Comparison of ENCODE assay signal across 7 mouse cellular contexts in genomic region chr4:136470347-136471071, GRCm38 (mm10). TPM values are rescaled to one million over a fixed set of nuclear protein-coding genes. Genes with fewer than 3 reads are reported as not detected.
DNase-seq lines count a peak whose midpoint lies in the region; ATAC-seq lines count a peak whose summit lies in the region.

No protein-coding gene starts in this region.

- H3K27ac ChIP-seq in forebrain, embryonic 12.5 days, result peak overlapping the region; percentile 97

- DNase-seq in Muller cell, postnatal 12 days (ENCODE audit: inconsistent ontology term), result peak; percentile 92
- peak; percentile 68 for DNase-seq in brain, adult 2 months (ENCODE audit: low read depth, low spot score)
- peak; percentile 30 for DNase-seq in heart, postnatal 25 days (ENCODE audit: low spot score)
- peak; percentile 37 to 49 for DNase-seq in layer of hippocampus, postnatal 14 days (ENCODE audit: low spot score in 2 of 2)
- peak; percentile 24 for DNase-seq in lung, postnatal 25 days (ENCODE audit: low spot score)
- DNase-seq in right cerebral cortex, postnatal 10 days (ENCODE audit: low spot score in 2 of 2), result peak; percentile 53 to 54

- peak overlapping the region; percentile 86 for H3K9ac ChIP-seq in forebrain, embryonic 12.5 days

- H3K4me2 ChIP-seq in forebrain, embryonic 12.5 days, result peak overlapping the region; percentile 68

- peaks cover 19% of the 10 kb centered on the region for H3K4me1 ChIP-seq in forebrain, embryonic 12.5 days

- H3K4me3 ChIP-seq in forebrain, embryonic 12.5 days (replicated peaks), result peak overlapping the region; percentile 73

- peaks cover 2% of the 10 kb centered on the region; the same call in 1 of the 2 replicates for H3K27me3 ChIP-seq in forebrain, embryonic 12.5 days

- under 1% methylated on average over 58 of the region's 58 CpGs for WGBS in forebrain, embryonic 12.5 days

- no peaks in the 10 kb centered on the region for H3K36me3 ChIP-seq in forebrain, embryonic 12.5 days (replicated peaks)

- intact Hi-C loops in heart, postnatal 25 days (cut with DNase I), result no loop called here

- H3K9me3 ChIP-seq in forebrain, embryonic 12.5 days, result no peaks in the 10 kb centered on the region

- ATAC-seq in forebrain, embryonic 12.5 days (ENCODE audit: low FRiP score), result peak; percentile 44

RNA-seq across cellular contexts. Expression of gene Luzp1, which starts 0.9 kb away (rescaled TPM):
- 83.6 and 101 TPM in 2 replicates for polyA plus RNA-seq in forebrain, embryonic 12.5 days (2016; fragmentation: Nextera tagmentation; extraction: Ambion mirVana)
- 10 to 100 TPM; 43.4 to 50.2 TPM for total RNA-seq in heart, postnatal 25 days (2021)
- total RNA-seq in layer of hippocampus, postnatal 14 days (2021), result 10 to 100 TPM; 66.5 to 68.6 TPM

RNA-seq across cellular contexts. Expression of gene 6030445D17Rik, which starts 8.5 kb away (rescaled TPM):
- polyA plus RNA-seq in forebrain, embryonic 12.5 days (2016; fragmentation: Nextera tagmentation; extraction: Ambion mirVana), result 0.18 TPM in 1 of 2 replicates, not detected in the other
- under 1 TPM; 0.23 to 0.53 TPM for total RNA-seq in heart, postnatal 25 days (2021)
- total RNA-seq in layer of hippocampus, postnatal 14 days (2021), result under 1 TPM; 0.55 to 0.88 TPM

RNA-seq across cellular contexts. Expression of gene Htr1d, which starts 47.2 kb away (rescaled TPM):
- 0.23 and 0.59 TPM in 2 replicates for polyA plus RNA-seq in forebrain, embryonic 12.5 days (2016; fragmentation: Nextera tagmentation; extraction: Ambion mirVana)
- not detected for total RNA-seq in heart, postnatal 25 days (2021)
- total RNA-seq in layer of hippocampus, postnatal 14 days (2021), result 1 to 10 TPM; 1.1 to 1.2 TPM

Comparison
In these comparisons a context has a peak if more than half of its experiments do, and no peak if none do; other contexts are left out.
1. Peak in every context shown above with its lines: DNase-seq, ATAC-seq, H3K4me3 ChIP-seq and H3K27ac ChIP-seq.
2. DNase-seq: peak in every context shown above with its lines; median percentile 92 in Muller cell, postnatal 12 days; 68 in brain, adult 2 months; 54 in right cerebral cortex, postnatal 10 days; 43 in layer of hippocampus, postnatal 14 days; 30 in heart, postnatal 25 days; 24 in lung, postnatal 25 days.